Mouse (Mus musculus): ENCODE results near the gene S1pr3. TPM values are rescaled to one million over a fixed set of nuclear protein-coding genes. Genes with fewer than 3 reads are reported as not detected.

Gene S1pr3
- polyA plus RNA-seq, 1 experiment from 2014 or later = 21.2 TPM

Other genes with a start within 250 kb of the S1pr3 start
- 0.69 and 1.2 TPM in 2 replicates for gene Nxnl2, start 237.6 kb upstream of the S1pr3 start, polyA plus RNA-seq (2014; fragmentation: Nextera tagmentation; extraction: Ambion mirVana)
- 0.21 and 0.31 TPM in 2 replicates for gene Shc3, start 160.8 kb downstream of the S1pr3 start, polyA plus RNA-seq (2014; fragmentation: Nextera tagmentation; extraction: Ambion mirVana)
- 295 and 306 TPM in 2 replicates for gene Cks2, start 236.6 kb downstream of the S1pr3 start, polyA plus RNA-seq (2014; fragmentation: Nextera tagmentation; extraction: Ambion mirVana)
- gene Secisbp2, start 243.1 kb downstream of the S1pr3 start, polyA plus RNA-seq (2014; fragmentation: Nextera tagmentation; extraction: Ambion mirVana) = 21.9 and 22.8 TPM in 2 replicates